Mouse (Mus musculus): ENCODE data around the gene Fgd4. TPM values are rescaled to one million over a fixed set of nuclear protein-coding genes. Genes with fewer than 3 reads are reported as not detected.

Fgd4 gene
- polyA plus RNA-seq, 1 experiment, result not detected

- TF ChIP-seq GATA1 (IDR thresholded peaks at IDR 0.05; ENCODE audit: low read length), result no peak
Measured at GRCm38 (mm10) chr16:16559016-16559877, 41.1 kb downstream of the Fgd4 start.

DNA sequence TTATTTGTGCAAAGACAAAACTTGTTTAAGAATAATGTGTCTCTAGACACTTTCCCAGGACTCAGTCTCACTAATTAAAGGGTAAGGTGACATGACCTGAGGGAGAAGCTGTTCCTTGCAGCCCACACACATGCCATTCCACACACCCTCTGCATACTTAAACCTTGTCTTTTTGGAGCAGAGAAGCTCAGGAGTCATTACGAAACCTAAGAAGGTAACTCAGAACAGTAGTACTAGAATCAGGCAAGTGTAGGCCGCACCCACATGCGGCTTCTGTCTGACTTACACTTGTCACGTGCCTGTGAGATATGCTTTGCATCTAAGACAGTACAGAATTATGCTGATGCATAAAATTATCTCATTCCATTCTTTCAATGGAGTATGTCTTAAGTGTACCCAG lies 42.6 kb downstream of the Fgd4 start:
- no peak for TF ChIP-seq GATA1 (IDR thresholded peaks at IDR 0.05; ENCODE audit: low read length)

DNA sequence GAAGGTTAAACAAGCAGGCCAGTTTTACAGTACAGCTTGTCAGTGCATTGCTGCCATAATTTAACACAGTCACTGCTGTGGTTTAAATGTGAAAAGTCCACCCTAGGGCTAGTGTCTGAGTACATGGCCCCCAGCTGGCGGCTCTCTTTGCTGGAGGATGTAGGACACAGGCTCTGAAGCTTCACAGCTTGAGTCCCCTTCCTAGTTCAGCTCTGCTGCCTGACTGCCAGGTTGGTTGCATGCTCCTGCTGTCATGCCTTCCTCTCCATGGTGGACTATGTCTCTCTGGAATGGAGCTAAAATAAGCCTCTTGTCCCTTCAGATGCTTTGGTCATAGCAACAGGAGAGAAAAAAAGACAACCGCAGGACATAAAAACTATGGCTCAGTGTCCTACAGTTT lies 46.3 kb downstream of the Fgd4 start:
- TF ChIP-seq GATA1 (IDR thresholded peaks at IDR 0.05; ENCODE audit: low read length), result no peak

- no peak for TF ChIP-seq GATA1 (IDR thresholded peaks at IDR 0.05; ENCODE audit: low read length)
Measured at GRCm38 (mm10) chr16:16552197-16552596, 48.2 kb downstream of the Fgd4 start.

- TF ChIP-seq GATA1 (IDR thresholded peaks at IDR 0.05; ENCODE audit: low read length), result no peak
Measured at GRCm38 (mm10) chr16:16549105-16549504, 51.2 kb downstream of the Fgd4 start.

DNA sequence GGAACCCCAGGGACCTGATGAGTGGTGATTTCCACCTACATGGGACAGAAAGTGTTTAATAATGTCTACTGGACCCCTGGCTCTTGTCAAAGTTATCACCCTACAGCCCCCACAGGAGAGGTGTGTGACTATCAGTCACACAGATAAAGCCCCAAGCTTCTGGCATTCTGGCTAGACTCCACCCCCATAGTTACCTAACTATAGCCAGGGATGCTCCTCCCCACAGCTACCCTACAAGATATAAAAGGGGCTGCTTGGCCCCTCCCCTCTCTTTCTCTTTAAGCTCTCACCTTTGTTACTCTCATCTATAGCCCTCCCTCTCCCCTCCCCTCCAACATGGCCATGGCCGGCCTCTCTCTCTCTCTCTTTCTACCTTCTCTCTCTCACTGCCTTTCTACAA lies 53.7 kb downstream of the Fgd4 start:
- no peak for TF ChIP-seq GATA1 (IDR thresholded peaks at IDR 0.05; ENCODE audit: low read length)

- TF ChIP-seq GATA1 (IDR thresholded peaks at IDR 0.05; ENCODE audit: low read length), result no peak
Measured at GRCm38 (mm10) chr16:16542956-16543441, 57.4 kb downstream of the Fgd4 start.

DNA sequence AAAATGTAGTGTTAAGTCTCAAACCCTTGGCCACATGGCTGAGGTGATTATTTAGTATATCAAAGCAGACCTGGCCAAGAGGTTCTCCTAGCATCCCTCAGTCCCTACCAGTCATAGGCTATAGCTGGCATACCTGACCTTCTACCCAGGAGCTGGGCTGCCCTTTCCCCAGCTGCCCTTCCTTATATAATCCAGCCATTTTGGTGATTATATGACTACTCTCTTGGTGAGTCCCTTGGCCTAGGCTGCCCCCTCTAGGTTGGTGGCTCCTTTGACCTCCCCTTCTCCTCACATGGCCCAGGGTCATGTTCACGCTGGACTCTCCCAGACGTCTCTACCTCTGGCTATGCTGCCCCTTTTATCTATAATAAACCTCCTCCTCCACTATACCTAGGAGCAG lies 65.1 kb downstream of the Fgd4 start:
- TF ChIP-seq GATA1 (IDR thresholded peaks at IDR 0.05; ENCODE audit: low read length), result no peak

- no peak for TF ChIP-seq GATA1 (IDR thresholded peaks at IDR 0.05; ENCODE audit: low read length)
Measured at GRCm38 (mm10) chr16:16528014-16528413, 72.3 kb downstream of the Fgd4 start.

- no peak for TF ChIP-seq GATA1 (IDR thresholded peaks at IDR 0.05; ENCODE audit: low read length)
Measured at GRCm38 (mm10) chr16:16527267-16527666, 73.1 kb downstream of the Fgd4 start.

- TF ChIP-seq GATA1 (IDR thresholded peaks at IDR 0.05; ENCODE audit: low read length), result no peak
Measured at GRCm38 (mm10) chr16:16526741-16527105, 73.6 kb downstream of the Fgd4 start.

DNA sequence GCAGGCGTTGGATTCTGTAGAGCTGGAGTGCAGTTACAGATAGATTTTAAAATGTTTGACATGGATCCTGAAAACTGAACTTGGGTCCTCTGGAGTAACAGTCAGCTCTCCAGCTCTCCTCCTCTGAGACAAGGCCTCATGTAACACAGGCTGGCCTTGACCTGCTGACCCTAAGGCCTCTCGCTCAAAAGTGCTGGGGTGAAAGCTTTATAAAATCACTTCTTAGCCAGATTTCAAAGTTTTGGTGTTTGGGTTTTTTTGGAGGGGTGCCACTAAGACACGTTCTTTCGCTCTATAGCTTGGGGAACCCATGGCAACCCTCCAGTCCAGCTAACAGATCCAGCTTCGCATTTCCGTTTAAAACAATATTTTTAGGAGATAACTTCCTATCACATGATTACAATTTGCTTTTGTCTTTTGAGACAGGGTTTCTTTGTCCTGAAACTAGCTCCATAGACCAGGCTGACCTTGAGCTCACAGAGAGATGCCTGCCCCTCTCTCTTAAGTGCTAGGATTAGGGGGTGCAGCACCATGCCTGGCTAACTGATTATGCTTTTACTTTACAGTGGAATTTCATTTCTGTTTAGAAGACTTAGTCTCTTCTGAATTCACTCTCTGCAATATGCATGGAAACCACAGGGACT lies 74.1 kb downstream of the Fgd4 start:
- TF ChIP-seq GATA1 (IDR thresholded peaks at IDR 0.05; ENCODE audit: low read length), result no peak

DNA sequence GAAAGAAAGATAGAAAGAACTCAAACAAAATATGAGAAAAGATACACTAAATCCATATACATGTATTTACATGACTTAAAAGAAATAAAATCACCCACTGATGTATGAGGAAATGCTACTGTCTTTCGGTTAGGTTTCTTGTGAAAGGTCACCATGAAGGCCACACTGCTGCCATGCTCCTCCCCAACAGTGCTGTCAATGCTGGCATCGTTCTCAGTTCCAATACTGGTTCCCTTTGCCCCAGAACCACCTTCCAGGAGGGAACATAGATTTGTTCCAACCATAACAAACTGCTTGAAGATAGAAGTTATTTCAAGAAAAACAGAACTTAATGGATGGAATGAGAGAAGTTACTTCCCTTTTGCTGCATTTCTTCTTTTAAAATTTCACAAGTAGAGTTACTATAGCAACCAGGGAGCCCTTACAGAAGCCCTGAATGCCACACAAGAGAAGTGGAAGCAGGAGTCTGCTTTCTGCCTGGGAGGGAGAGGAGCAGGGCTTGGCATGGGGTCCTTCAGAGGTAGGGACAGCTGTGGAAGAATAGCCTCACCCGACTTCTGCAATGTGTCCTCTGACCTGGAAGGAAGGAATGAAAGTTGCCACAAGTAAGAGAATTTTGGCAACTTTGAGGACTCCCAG lies 75.0 kb downstream of the Fgd4 start:
- no peak for TF ChIP-seq GATA1 (IDR thresholded peaks at IDR 0.05; ENCODE audit: low read length)

GRCm38 (mm10) chr16:16523632-16524031 lies 76.7 kb downstream of the Fgd4 start:
- TF ChIP-seq GATA1 (IDR thresholded peaks at IDR 0.05; ENCODE audit: low read length), result no peak

- TF ChIP-seq GATA1 (IDR thresholded peaks at IDR 0.05; ENCODE audit: low read length), result no peak
Measured at GRCm38 (mm10) chr16:16501491-16501890, 98.9 kb downstream of the Fgd4 start.

- no peak for TF ChIP-seq GATA1 (IDR thresholded peaks at IDR 0.05; ENCODE audit: low read length)
Measured at GRCm38 (mm10) chr16:16500926-16501325, 99.4 kb downstream of the Fgd4 start.
